Mouse (Mus musculus): ENCODE measurements at regions not wholly inside any gene's neighbourhood (a gene's known extent, or its start where the extent isn't known, plus 50 kb on each side); places are given as distances from the start of the nearest gene placed in this dataset.

DNA sequence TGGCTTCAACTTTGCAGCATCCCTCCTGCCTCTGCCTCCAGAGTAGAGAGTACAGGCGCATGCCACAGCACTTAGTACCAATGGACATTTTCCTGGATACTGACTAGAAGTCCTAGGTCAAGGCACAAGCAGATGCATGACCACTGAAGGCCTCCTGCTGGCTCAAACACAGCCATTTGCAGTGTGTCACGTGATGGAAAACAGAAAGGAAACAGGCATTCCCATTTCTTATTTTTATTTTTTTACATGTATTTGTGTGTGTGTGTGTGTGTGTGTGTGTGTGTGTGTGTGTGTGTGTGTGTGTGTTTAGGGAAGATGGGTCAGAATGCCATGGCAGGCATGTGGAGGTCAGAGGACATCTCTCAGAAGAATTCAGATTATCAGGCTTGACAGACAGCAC is 65.6 kb downstream of the Thap12 start:
- H3K27ac ChIP-seq (ENCODE audit: insufficient read depth, low read length), result no peak overlapping the region
- TF ChIP-seq POLR2A (IDR thresholded peaks at IDR 0.05; ENCODE audit: low read depth, low read length) (no peak), CTCF (IDR thresholded peaks at IDR 0.05; ENCODE audit: borderline replicate concordance, insufficient read depth, low read length) (no peak)
- no peaks in the 10 kb centered on the region for H3K4me1 ChIP-seq (ENCODE audit: control insufficient read depth, insufficient read depth, low read length)
- no peak overlapping the region for H3K4me3 ChIP-seq (ENCODE audit: insufficient read depth, low read length)

DNA sequence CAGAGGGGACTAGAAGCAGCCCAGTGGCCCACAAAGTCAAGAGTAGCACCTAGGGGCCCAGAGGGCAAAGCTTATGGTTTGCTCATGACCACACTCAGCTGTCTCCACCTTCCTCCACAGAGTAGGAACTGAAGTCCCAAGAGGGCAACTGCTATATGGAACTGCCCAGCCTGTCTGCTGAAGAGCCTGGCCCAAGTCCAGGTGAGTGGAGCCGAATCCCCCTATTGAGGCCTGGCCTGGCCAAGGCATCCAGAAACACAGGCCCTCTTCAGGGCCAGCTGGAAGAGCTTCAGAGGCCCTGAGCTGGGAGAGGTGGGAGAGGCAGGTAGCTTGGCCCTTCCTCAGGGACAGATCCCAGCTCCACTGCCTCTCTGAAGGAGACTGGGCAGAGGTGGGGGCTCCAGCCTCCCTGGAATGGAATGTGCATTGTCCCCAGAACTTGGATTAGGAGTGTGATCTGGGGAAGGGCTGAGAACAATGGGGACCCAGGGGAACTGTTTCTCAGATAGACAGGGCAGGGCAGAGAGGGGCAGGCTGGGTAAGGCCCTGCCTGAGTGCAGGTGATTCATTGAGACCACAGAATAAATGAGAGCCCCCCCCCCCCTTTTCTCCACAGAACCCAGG is 65.7 kb upstream of the Wnt11 start:
- Histone ChIP-seq H3K4me3 (ENCODE audit: insufficient read depth, low read length) (no peak overlapping the region), H3K27ac (ENCODE audit: insufficient read depth, low read length) (no peak overlapping the region), H3K4me1 (ENCODE audit: control insufficient read depth, insufficient read depth, low read length) (no peaks in the 10 kb centered on the region)
- no peak for TF ChIP-seq CTCF (IDR thresholded peaks at IDR 0.05; ENCODE audit: borderline replicate concordance, insufficient read depth, low read length)
- no peak for TF ChIP-seq POLR2A (IDR thresholded peaks at IDR 0.05; ENCODE audit: low read depth, low read length)

DNA sequence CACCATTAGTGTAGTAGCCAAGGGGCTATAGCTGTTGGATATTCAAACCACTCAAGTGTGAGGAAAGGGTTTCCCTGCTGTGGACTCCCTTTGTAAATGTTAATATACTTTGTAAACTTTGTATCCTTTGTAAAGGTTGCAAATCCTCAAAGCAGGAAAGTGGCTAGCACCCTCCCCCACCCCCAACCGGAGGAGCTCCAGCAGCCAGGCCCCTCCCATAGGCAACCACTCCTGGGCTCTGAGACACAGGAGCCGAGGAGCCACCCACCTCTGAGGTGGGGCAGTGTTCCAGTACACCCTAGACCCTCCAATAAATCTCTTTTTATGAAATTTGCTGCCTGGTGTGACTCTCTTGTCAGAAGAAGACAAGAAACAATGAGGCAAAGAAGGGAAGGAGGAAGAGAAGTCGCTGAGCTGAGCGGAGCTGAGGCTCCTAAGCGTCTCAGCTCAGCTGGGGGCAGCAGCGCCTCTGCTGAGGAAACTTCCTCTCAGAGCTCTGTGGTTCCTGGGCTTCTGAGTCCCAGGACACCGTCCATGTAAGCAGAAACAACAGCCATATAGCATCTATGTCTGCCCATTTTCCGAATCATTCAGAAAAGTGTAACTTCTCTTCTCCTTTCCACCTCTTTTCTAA is 64.5 kb upstream of the Wnt11 start:
- no peak for TF ChIP-seq CTCF (IDR thresholded peaks at IDR 0.05; ENCODE audit: borderline replicate concordance, insufficient read depth, low read length)
- no peak for TF ChIP-seq POLR2A (IDR thresholded peaks at IDR 0.05; ENCODE audit: low read depth, low read length)
- Histone ChIP-seq H3K27ac (ENCODE audit: insufficient read depth, low read length) (no peak overlapping the region), H3K4me3 (ENCODE audit: insufficient read depth, low read length) (no peak overlapping the region), H3K4me1 (ENCODE audit: control insufficient read depth, insufficient read depth, low read length) (no peaks in the 10 kb centered on the region)

DNA sequence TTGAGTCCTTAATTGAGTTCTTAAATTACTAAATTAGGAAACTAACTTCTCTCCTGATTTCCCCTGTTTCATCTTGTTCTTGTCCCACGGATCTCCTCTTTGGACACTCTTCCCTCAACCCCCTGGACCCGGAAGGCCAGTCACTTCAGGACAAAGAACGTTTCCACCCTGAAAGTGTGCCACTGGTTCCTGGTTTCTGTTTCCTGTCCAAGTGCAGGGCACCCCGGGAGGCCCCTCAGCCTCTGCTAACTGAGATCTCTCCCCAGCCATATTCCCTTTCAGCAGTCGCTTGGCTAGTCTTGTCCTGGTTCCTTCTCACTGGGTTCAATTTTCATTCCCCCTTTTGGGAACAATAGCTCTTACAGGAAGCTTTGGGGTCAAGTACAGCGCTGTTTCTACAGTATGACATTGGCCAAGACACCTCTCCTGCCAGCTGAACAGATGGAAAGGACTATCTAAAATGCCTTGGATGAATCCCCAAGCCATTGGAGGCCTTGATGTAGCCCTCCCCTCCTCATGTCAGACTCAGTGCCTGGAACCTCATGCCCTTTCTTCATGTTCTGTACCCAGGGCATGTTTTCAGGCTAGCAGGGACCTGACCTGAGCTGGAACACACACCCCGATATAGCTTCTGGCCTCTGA is 63.7 kb upstream of the Wnt11 start:
- no peak overlapping the region for H3K27ac ChIP-seq (ENCODE audit: insufficient read depth, low read length)
- TF ChIP-seq CTCF (IDR thresholded peaks at IDR 0.05; ENCODE audit: borderline replicate concordance, insufficient read depth, low read length) (no peak), POLR2A (IDR thresholded peaks at IDR 0.05; ENCODE audit: low read depth, low read length) (no peak)
- no peak overlapping the region for H3K4me3 ChIP-seq (ENCODE audit: insufficient read depth, low read length)
- no peaks in the 10 kb centered on the region for H3K4me1 ChIP-seq (ENCODE audit: control insufficient read depth, insufficient read depth, low read length)

DNA sequence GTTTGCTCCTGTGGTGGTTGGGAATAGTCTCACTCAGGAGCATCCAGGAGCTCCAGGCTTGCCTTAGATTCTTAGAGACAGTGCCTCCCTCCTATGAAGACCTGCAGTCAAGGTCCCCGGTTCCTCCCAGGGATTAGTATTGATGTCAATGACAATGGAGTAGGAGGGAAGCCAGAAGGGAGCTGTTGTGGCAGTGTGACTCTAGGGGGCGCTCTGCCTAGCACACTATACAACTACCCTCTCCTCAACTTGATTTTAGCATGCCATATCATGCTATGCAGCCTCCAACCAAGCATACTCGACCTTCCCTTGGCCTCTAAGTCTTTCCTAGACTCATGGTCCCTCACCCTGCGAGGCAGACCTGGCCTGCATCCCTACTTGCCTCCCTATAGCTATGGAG is 60.3 kb upstream of the Wnt11 start:
- H3K27ac ChIP-seq (ENCODE audit: insufficient read depth, low read length), result no peak overlapping the region
- H3K4me1 ChIP-seq (ENCODE audit: control insufficient read depth, insufficient read depth, low read length), result no peaks in the 10 kb centered on the region
- no peak overlapping the region for H3K4me3 ChIP-seq (ENCODE audit: insufficient read depth, low read length)
- TF ChIP-seq POLR2A (IDR thresholded peaks at IDR 0.05; ENCODE audit: low read depth, low read length) (no peak), CTCF (IDR thresholded peaks at IDR 0.05; ENCODE audit: borderline replicate concordance, insufficient read depth, low read length) (no peak)

GRCm38 (mm10) chr7:98775031-98775430 is 59.9 kb upstream of the Wnt11 start:
- Histone ChIP-seq H3K4me1 (ENCODE audit: control insufficient read depth, insufficient read depth, low read length) (no peaks in the 10 kb centered on the region), H3K27ac (ENCODE audit: insufficient read depth, low read length) (no peak overlapping the region), H3K4me3 (ENCODE audit: insufficient read depth, low read length) (no peak overlapping the region)
- TF ChIP-seq CTCF (IDR thresholded peaks at IDR 0.05; ENCODE audit: borderline replicate concordance, insufficient read depth, low read length) (no peak), POLR2A (IDR thresholded peaks at IDR 0.05; ENCODE audit: low read depth, low read length) (no peak)

- H3K4me1 ChIP-seq (ENCODE audit: control insufficient read depth, insufficient read depth, low read length), result no peaks in the 10 kb centered on the region
- no peak overlapping the region for H3K4me3 ChIP-seq (ENCODE audit: insufficient read depth, low read length)
- H3K27ac ChIP-seq (ENCODE audit: insufficient read depth, low read length), result no peak overlapping the region
- TF ChIP-seq CTCF (IDR thresholded peaks at IDR 0.05; ENCODE audit: borderline replicate concordance, insufficient read depth, low read length), result no peak
- TF ChIP-seq POLR2A (IDR thresholded peaks at IDR 0.05; ENCODE audit: low read depth, low read length), result no peak
These were observed 57.5 kb upstream of the Wnt11 start for GRCm38 (mm10) chr7:98777304-98777849.

DNA sequence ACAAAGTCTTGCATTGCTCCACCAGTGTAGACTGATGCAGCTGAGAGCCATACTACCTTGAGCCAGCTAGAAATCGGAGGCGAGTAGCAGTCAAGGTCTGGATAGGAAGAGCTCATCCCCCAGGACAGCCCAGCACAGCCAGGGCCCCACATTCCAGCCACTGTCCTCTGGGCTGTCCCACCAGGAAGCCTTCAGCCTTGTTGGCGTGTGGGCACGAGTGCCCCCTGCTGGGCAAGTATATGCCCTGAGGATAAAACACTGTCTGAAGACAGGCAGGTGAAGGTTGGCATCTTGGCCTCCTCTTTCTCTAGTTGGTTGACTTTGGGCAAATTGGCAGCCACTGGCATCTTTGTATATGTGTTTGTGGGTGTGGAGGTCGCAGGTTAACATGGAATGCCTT is 56.0 kb upstream of the Wnt11 start:
- H3K4me3 ChIP-seq (ENCODE audit: insufficient read depth, low read length), result no peak overlapping the region
- H3K27ac ChIP-seq (ENCODE audit: insufficient read depth, low read length), result no peak overlapping the region
- TF ChIP-seq POLR2A (IDR thresholded peaks at IDR 0.05; ENCODE audit: low read depth, low read length) (no peak), CTCF (IDR thresholded peaks at IDR 0.05; ENCODE audit: borderline replicate concordance, insufficient read depth, low read length) (peak; percentile 83)
- H3K4me1 ChIP-seq (ENCODE audit: control insufficient read depth, insufficient read depth, low read length), result no peaks in the 10 kb centered on the region

GRCm38 (mm10) chr7:98783521-98783920 is 51.4 kb upstream of the Wnt11 start:
- H3K4me3 ChIP-seq (ENCODE audit: insufficient read depth, low read length), result no peak overlapping the region
- H3K27ac ChIP-seq (ENCODE audit: insufficient read depth, low read length), result no peak overlapping the region
- H3K4me1 ChIP-seq (ENCODE audit: control insufficient read depth, insufficient read depth, low read length), result 0 out of 2 replicates have a peak, but pooled peaks cover 3% of the 10 kb centered on the region
- TF ChIP-seq CTCF (IDR thresholded peaks at IDR 0.05; ENCODE audit: borderline replicate concordance, insufficient read depth, low read length), result no peak
- no peak for TF ChIP-seq POLR2A (IDR thresholded peaks at IDR 0.05; ENCODE audit: low read depth, low read length)

GRCm38 (mm10) chr7:98783954-98784353 is 51.0 kb upstream of the Wnt11 start:
- Histone ChIP-seq H3K4me3 (ENCODE audit: insufficient read depth, low read length) (no peak overlapping the region), H3K27ac (ENCODE audit: insufficient read depth, low read length) (no peak overlapping the region), H3K4me1 (ENCODE audit: control insufficient read depth, insufficient read depth, low read length) (0 out of 2 replicates have a peak, but pooled peaks cover 3% of the 10 kb centered on the region)
- no peak for TF ChIP-seq CTCF (IDR thresholded peaks at IDR 0.05; ENCODE audit: borderline replicate concordance, insufficient read depth, low read length)
- TF ChIP-seq POLR2A (IDR thresholded peaks at IDR 0.05; ENCODE audit: low read depth, low read length), result no peak
